Mouse (Mus musculus): ENCODE measurements around the gene H2afx. TPM values are rescaled to one million over a fixed set of nuclear protein-coding genes. Genes with fewer than 3 reads are reported as not detected.
A peak's percentile ranks its signal among the peaks of the same experiment; 100 is the strongest.
"Not testable (repeated sequence)": the region's sequence is repeated elsewhere in the genome, so short reads cannot be mapped to it uniquely, and the experiment has no call there.

The H2afx gene
- polyA plus RNA-seq, 1 experiment from 2014 or later, result 290 TPM

DNA sequence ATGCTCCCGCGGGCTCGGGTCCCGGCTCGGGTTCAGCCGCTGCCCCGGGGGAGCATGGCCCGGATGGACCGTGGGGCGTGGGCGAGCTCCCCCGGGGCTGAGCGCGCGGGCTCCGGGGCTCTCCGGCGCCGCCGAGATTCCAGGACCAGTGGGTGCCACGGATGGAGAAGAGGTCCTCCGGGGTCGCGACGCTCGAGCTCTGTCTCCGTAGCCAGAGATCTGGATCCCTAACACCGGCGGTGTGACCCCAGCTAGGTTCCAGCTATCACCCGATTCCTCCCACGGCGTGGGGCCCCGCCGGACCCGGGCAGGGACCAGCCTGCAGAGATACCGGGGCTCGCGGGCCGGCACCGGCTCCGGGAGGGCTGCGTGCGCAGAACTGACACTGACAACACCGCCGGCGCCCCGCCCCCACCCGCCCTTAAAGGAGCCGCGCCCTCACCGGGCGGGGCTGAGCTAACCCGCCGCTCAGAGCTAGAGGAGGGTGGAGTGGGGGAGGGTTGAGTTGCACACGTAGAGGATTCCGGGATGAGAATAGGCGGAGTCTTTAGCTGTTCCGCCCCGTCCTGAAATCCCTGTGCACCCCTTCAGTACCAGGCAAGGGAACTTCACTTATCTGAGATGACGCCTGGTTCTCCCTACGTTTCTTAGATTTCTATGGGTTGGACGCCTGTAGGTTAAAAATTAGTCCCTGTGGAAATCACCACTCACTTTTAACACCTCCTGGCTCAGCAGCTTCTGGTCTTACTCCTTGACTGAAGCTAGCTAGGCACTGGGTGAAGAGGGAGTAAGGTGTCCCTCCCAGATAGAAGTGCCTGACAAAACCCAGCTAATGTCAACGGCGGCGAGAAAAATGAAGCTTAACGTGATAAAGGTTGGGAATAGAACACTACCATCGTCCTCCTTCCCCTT, 14.4 kb upstream of the H2afx start, which contains the start of gene C2cd2l:
Gene C2cd2l (minus strand): TSS at position 399 of the 912 bp plus-strand sequence.
- Histone ChIP-seq H3K4me3 (peak within 1 kb of the TSS; percentile 97), H3K36me3 (peaks cover 19% of the 10 kb centered on the region), H3K9ac (peak within 1 kb of the TSS; percentile 96), H3K4me1 (peaks cover 31% of the 10 kb centered on the region), H3K27ac (peak within 1 kb of the TSS; percentile 80), H3K27me3 (no peaks in the 10 kb centered on the region), H3K4me2 (replicated peaks) (peak within 1 kb of the TSS; percentile 95), H3K9me3 (replicated peaks) (no peaks in the 10 kb centered on the region)
- WGBS, result under 1% methylated on average over 66 of the region's 67 CpGs
- peak; percentile 98 for ATAC-seq (ENCODE audit: low FRiP score)

DNA sequence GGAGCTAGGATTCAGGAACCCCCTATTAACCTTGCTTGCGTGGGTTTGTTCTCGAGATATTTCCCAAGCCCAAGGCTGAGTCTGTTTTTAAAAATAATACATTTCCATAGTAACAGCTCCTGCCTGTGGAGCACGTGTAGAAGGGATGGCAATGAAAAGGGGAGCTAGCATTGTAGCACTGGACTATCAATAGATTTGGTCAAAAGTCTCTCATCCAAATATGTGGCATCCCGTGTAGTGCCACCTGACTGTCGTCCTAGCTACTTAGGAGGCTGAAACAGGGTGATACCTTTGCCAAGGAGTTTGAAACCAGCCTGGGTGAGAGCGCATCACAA, 13.7 kb upstream of the H2afx start:
- 20% methylated on average over 6 of the region's 6 CpGs for WGBS
- H3K4me3 ChIP-seq, result peak overlapping the region; percentile 97
- ATAC-seq (ENCODE audit: low FRiP score), result no peak

DNA sequence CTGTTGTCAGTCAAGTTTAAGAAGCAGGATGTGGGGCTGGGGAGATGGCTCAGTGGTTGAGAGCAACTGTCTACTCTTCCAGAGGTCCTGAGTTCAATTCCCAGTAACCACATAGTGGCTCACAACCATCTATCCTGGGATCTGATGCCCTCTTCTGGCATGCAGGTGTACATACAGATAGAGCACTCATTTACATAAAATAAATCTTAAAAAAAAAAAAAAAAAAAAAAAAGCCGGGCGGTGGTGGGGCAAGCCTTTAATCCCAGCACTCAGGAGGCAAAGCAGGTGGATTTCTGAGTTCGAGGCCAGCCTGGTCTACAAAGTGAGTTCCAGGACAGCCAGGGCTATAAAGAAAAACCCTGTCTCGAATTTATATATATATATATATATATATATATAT, 10.8 kb upstream of the H2afx start:
- not testable (repeated sequence) for H3K9ac ChIP-seq; H3K4me2 ChIP-seq (replicated peaks); H3K36me3 ChIP-seq; H3K9me3 ChIP-seq (replicated peaks); H3K27me3 ChIP-seq; H3K27ac ChIP-seq; H3K4me3 ChIP-seq; ATAC-seq (ENCODE audit: low FRiP score)
- peaks cover 28% of the 10 kb centered on the region for H3K4me1 ChIP-seq
- WGBS, result 74% methylated on average over 2 of the region's 4 CpGs

More for the DNA sequence above, 13.7 kb upstream of the H2afx start:
- Histone ChIP-seq H3K27me3 (no peaks in the 10 kb centered on the region), H3K4me1 (peaks cover 34% of the 10 kb centered on the region), H3K9ac (0 out of 2 replicates have a peak overlapping the region, but pooled peaks have one; percentile 96), H3K27ac (peak overlapping the region; percentile 80), H3K4me2 (replicated peaks) (peak overlapping the region; percentile 95), H3K9me3 (replicated peaks) (no peaks in the 10 kb centered on the region), H3K36me3 (peaks cover 12% of the 10 kb centered on the region)

DNA sequence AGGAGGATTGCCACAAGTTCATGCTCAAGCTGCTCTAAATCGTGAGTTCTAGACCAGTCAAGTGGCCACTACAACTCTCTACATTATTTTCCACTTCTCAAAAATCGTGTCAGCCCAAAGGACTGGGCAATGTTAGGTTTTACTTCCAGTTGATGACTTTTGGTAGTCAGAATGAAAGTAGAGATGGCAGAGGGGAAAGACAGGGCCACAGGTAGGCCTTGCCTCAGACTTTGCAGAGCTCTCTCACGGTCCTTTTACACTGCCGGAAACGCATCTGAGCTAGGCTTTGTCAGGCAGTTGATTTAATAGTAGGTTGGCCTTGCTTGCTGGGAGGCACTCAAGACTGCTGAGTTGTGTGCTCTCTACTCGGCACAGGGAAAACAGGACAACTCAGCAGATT, 10.3 kb upstream of the H2afx start:
- WGBS, result 85% methylated on average over 6 of the region's 6 CpGs
- Histone ChIP-seq H3K27me3 (no peaks in the 10 kb centered on the region), H3K27ac (no peak overlapping the region), H3K36me3 (no peaks in the 10 kb centered on the region), H3K4me2 (replicated peaks) (no peak overlapping the region), H3K4me1 (peaks cover 26% of the 10 kb centered on the region), H3K9me3 (replicated peaks) (no peaks in the 10 kb centered on the region), H3K4me3 (no peak overlapping the region), H3K9ac (no peak overlapping the region)
- ATAC-seq (ENCODE audit: low FRiP score), result no peak

DNA sequence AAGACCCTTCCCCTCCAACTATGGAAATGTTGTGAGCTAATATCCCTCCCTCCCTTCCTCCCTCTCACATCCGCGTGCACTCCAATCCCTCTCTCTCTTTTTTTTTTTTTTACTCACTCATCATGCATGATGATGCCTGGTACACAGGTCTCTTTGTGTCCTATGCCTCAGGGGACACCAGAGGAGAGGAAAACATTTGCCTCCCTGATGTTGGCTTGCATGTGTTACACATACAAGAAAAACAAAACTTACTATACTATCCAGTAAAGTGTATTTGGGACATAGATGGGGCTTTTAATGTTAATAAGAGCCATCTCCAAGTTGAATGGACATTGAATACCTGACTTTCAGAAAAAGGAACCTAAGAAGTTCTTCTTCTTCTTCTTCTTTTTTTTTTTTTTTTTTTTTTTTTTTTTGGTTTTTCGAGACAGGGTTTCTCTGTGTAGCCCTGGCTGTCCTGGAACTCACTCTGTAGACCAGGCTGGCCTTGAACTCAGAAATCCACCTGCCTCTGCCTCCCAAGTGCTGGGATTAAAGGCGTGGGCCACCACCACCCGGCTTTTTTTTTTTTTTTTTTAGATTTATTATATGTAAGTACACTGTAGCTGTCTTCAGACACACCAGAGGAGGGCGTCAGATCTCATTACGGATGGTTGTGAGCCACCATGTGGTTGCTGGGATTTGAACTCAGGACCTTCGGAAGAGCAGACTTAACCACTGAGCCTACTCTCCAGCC, 9.3 kb upstream of the H2afx start:
- not testable (repeated sequence) for H3K4me3 ChIP-seq; H3K9me3 ChIP-seq (replicated peaks); ATAC-seq (ENCODE audit: low FRiP score)

DNA sequence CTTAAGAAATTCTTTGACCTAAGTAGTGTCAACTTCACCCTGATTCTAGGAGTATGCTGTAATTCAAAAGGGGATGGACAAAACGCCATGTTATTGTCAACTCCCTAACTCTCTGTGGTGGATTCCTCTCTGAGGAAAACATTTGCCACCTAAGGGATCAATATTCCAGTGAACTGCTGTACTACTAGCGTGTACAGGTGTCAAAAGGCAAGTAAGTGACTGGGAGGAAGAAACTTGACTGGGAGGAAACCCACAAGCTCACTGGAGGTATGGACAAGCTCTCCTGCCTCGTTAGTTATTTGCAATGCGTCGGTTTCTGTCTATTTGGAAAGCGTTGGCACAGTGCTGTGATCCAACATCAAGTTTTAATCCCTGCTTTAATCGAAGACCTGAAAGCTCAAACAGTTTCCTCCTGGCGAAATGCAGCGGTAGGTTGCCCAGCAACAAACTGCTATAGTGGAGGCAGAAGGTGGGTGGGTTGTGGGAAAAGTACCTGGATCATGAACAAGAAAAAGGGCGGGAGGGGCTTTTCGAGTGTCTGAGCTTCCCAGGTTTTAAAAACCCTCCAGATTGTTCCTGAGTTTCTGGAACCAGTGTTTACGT, 8.6 kb upstream of the H2afx start, which contains the start of gene Dpagt1:
Gene Dpagt1 (plus strand): TSS at position 252 of the 603 bp plus-strand sequence.
- Histone ChIP-seq H3K36me3 (peaks cover 6% of the 10 kb centered on the region; the same call in 1 of the 2 replicates), H3K4me2 (replicated peaks) (peak within 1 kb of the TSS; percentile 77), H3K4me1 (peaks cover 17% of the 10 kb centered on the region), H3K27me3 (no peaks in the 10 kb centered on the region), H3K4me3 (peak within 1 kb of the TSS; percentile 53), H3K9ac (peak within 1 kb of the TSS; percentile 74), H3K9me3 (replicated peaks) (no peaks in the 10 kb centered on the region), H3K27ac (peak within 1 kb of the TSS; percentile 81)
- WGBS, result 5% methylated on average over 12 of the region's 12 CpGs
- peak; percentile 35; the same call in 1 of the 2 replicates for ATAC-seq (ENCODE audit: low FRiP score)

More for the DNA sequence above, 9.3 kb upstream of the H2afx start:
- not testable (repeated sequence) for H3K36me3 ChIP-seq, H3K27me3 ChIP-seq, H3K9ac ChIP-seq, H3K27ac ChIP-seq
- peaks cover 21% of the 10 kb centered on the region for H3K4me1 ChIP-seq
- 68% methylated on average over 7 of the region's 8 CpGs for WGBS
- peak overlapping the region; percentile 77 for H3K4me2 ChIP-seq (replicated peaks)

DNA sequence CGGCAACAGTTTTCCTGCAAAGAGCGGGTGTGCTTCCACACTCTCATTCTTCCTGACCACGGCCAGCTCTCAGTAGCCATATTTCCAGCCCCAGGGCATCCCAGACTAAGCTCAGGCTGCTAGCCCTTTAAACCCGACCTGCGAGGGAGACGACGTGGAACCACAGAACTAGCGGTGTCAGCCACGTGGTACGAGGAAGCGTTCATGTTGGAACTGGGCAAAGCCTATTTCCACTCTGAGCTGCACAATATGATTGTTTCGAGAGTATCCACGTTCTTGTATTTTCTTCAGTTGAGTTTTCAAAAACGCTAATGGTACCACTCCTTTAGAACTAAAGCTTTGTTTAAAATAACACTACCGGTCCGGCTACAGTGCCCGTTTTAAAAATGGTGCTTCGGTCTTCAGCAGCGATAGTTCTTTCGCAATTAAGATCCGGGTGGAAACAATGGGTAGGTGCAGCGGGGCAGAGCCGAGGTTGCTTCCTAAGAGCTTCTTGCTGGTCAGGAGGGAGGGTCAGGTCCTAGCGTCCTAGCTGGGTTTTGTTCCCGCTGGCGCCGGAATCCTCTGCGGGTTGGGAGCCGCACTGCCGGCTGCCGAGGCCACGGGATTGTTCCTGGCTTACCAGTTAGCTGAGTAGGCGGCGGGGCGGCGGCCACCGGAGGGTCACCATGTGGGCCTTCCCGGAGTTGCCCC, 8.0 kb upstream of the H2afx start:
- peak overlapping the region; percentile 74 for H3K9ac ChIP-seq
- peak; percentile 93 for ATAC-seq (ENCODE audit: low FRiP score)
- WGBS, result under 1% methylated on average over 38 of the region's 38 CpGs

DNA sequence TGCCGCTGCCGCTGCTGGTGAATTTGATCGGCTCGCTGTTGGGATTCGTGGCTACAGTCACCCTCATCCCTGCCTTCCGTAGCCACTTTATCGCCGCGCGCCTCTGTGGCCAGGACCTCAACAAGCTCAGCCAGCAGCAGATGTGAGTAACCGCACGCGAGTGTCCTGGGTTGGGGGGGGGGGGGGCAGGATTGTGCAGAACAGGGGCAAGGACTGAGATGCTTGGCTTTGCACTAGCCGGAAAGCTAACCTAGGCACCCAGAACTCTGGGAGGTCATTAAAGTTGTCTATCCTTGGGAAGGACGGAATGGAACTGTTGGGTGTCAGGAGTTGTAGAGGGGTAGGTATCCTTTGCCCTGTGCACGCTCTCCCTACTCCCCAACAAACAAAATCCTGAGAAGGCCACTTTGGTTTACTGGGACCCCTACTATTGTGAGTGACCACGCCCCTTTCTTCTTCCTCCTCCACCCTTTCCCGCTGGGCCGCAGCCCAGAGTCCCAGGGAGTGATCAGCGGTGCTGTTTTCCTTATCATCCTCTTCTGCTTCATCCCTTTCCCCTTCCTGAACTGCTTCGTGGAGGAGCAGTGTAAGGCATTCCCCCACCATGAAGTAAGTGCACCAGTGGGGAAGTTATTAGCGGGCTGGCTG, 7.3 kb upstream of the H2afx start:
- peaks cover 18% of the 10 kb centered on the region for H3K36me3 ChIP-seq
- H3K4me1 ChIP-seq, result peaks cover 15% of the 10 kb centered on the region
- WGBS, result 1% methylated on average over 22 of the region's 22 CpGs
- peak; percentile 46; the same call in 1 of the 2 replicates for ATAC-seq (ENCODE audit: low FRiP score)
- H3K4me3 ChIP-seq, result peak overlapping the region; percentile 53
- peak overlapping the region; percentile 74 for H3K9ac ChIP-seq
- no peaks in the 10 kb centered on the region for H3K9me3 ChIP-seq (replicated peaks)
- peak overlapping the region; percentile 77 for H3K4me2 ChIP-seq (replicated peaks)
- no peaks in the 10 kb centered on the region for H3K27me3 ChIP-seq
- peak overlapping the region; percentile 81 for H3K27ac ChIP-seq

More for the DNA sequence above, 8.0 kb upstream of the H2afx start:
- peaks cover 12% of the 10 kb centered on the region for H3K36me3 ChIP-seq
- H3K4me2 ChIP-seq (replicated peaks), result peak overlapping the region; percentile 77
- H3K9me3 ChIP-seq (replicated peaks), result no peaks in the 10 kb centered on the region
- peak overlapping the region; percentile 81 for H3K27ac ChIP-seq
- H3K4me1 ChIP-seq, result peaks cover 15% of the 10 kb centered on the region
- H3K4me3 ChIP-seq, result peak overlapping the region; percentile 53
- H3K27me3 ChIP-seq, result no peaks in the 10 kb centered on the region

DNA sequence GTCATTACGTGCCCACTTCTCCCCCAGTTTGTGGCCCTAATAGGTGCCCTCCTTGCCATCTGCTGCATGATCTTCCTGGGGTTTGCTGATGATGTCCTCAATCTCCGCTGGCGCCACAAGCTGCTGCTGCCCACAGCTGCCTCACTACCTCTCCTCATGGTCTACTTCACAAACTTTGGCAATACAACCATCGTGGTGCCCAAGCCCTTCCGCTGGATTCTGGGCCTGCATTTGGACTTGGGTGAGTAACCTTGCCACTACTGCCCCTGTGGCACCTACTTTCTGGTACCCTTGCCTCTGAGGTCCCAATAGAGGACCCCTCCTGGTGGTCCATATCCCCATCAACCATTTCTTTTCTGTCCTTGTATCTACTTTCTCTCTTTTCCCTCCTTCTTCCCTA, 6.6 kb upstream of the H2afx start:
- Histone ChIP-seq H3K9me3 (replicated peaks) (no peaks in the 10 kb centered on the region), H3K4me3 (peak overlapping the region; percentile 53), H3K36me3 (peaks cover 24% of the 10 kb centered on the region), H3K27me3 (no peaks in the 10 kb centered on the region), H3K27ac (no peak overlapping the region), H3K9ac (peak overlapping the region; percentile 74), H3K4me1 (peaks cover 15% of the 10 kb centered on the region), H3K4me2 (replicated peaks) (peak overlapping the region; percentile 77)
- ATAC-seq (ENCODE audit: low FRiP score), result no peak
- WGBS, result 86% methylated on average over 5 of the region's 5 CpGs

DNA sequence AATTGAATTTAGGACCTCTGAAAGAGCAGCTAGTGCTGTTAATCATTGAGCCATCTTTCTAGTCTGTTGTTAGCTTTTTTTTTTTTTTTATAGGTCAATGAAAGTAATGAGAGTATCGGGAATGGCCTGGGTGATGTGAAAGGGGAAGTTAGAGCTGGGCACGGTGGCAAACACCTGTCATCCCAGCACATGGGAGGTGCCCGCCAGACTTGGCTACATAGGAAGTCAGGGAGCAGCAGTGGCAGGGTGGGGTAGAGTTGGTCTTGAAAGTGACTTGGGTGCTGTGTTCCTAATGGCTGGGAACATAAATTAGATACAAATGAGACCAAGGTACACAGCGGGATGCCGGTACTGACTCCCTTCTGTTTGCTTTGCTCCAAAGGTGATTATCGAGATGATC, 3.8 kb upstream of the H2afx start:
- H3K4me2 ChIP-seq (replicated peaks), result no peak overlapping the region
- H3K9me3 ChIP-seq (replicated peaks), result no peaks in the 10 kb centered on the region
- 94% methylated on average over 6 of the region's 6 CpGs for WGBS
- H3K9ac ChIP-seq, result no peak overlapping the region
- peaks cover 13% of the 10 kb centered on the region for H3K4me1 ChIP-seq
- H3K4me3 ChIP-seq, result no peak overlapping the region
- H3K36me3 ChIP-seq, result peaks cover 34% of the 10 kb centered on the region
- no peak for ATAC-seq (ENCODE audit: low FRiP score)
- no peak overlapping the region for H3K27ac ChIP-seq
- no peaks in the 10 kb centered on the region for H3K27me3 ChIP-seq

DNA sequence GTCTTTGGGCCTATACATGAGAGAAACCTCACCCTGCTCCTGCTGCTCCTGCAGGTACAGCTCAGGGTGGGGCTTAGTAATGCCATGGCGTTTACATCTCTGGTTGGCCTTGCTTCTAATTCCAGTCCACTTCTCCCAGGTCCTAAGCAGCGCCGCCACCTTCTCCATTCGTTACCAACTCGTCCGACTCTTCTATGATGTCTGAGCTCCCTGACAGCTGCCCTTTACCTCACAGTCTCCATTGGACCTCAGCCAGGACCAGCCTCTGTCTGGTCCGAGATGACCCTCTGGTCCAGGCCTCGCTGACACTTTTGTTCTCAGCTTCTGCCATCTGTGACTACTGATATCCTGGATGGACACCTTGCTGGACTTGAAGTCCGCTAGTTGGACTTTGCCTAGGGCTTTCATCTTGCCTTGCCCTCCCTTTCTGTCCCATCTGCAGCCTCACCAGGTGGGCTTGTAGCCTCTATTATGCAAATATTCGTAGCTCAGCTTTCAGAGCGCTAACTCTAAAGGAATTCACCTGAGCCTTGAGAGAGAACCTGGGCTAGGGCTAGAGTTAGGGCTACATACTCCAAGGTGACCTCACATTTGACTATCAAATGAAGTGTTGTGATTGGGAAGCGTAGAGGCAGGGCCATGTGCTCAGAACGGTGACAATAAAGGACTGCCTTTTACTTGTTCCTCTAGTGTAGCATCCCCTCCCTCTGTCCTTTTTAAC, 1.4 kb upstream of the H2afx start:
- H3K4me3 ChIP-seq, result no peak overlapping the region
- no peak for ATAC-seq (ENCODE audit: low FRiP score)
- H3K4me1 ChIP-seq, result peaks cover 20% of the 10 kb centered on the region
- no peak overlapping the region for H3K9ac ChIP-seq
- no peak overlapping the region for H3K4me2 ChIP-seq (replicated peaks)
- no peaks in the 10 kb centered on the region for H3K27me3 ChIP-seq
- WGBS, result 96% methylated on average over 13 of the region's 13 CpGs
- H3K27ac ChIP-seq, result no peak overlapping the region
- H3K9me3 ChIP-seq (replicated peaks), result no peaks in the 10 kb centered on the region
- peaks cover 48% of the 10 kb centered on the region for H3K36me3 ChIP-seq

Measured in hindbrain, embryonic 12.5 days (tissue).